Mouse (Mus musculus) adrenal gland, postnatal 14 days (tissue): Measurements from ENCODE around the gene Ttc6. TPM values are rescaled to one million over a fixed set of nuclear protein-coding genes. Genes with fewer than 3 reads are reported as not detected.

Experiments
- DNase-seq: peaks from one replicate; pipeline ENCODE4 v3.0.0; 2021; ENCODE audit warnings: mixed read lengths
- total RNA-seq: library from RNA; stranded (reverse); gene quantifications from 2 replicates; pipeline ENCODE4 v1.2.3, GENCODE M21; 2021

Ttc6 gene
- total RNA-seq, 1 experiment from 2014 or later, result not detected

DNA sequence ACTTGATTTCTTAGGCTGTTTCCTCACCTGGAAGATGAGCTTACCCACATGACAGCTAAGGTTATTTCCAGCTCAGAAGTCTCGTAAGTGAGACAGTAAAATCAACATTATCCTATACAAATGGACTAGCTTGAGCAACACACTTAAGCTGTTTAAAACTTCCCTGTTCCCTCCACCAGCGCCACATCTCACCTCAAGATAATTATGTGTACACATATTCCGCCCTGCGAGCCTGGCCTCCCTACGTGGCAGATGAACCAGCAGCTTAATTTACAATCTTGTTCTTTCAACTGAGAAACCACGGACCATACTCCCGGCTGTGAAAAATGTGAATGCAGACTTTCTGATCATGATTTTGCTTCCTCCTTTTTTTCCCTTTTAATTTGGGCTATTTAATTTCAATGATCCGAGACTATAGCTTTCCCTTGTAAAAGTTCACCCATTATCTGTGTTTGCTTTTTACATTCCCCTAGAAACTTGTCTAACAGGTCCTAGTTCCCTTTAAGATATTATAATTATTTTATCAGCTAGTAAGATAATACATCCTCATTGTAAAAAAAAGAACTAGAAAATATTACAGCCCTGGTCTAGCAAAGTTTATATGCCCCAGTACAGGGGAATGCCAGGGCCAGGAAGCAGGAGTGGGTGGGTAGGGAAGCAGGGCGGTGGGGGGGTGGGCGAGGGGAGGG, 99.2 kb downstream of the Ttc6 start:
- DNase-seq, result no peak

DNA sequence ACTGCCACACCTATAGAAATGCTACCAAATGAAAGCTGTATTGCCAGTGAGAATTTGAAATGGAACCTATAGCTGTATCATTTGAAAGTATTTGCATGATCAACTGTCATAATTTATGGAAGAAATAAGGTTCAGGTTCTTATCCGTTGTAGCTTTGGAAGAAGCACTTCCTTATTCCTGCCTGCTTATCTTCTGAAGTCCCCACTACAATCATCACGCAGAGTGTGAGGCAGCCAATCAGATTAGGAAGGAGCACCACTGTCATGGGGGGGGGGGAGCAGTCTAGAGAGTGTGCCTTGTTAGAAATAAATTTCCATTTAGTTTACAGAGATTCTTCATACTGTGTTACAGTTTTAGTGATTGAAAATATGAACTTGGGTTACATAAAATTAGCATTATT, 108.5 kb downstream of the Ttc6 start:
- no peak for DNase-seq

GRCm38 (mm10) chr12:57684967-57685423, 121.1 kb downstream of the Ttc6 start:
- DNase-seq, result no peak

- DNase-seq, result no peak
Measured at GRCm38 (mm10) chr12:57709966-57710365, 146.1 kb downstream of the Ttc6 start.

- DNase-seq, result no peak
Measured at GRCm38 (mm10) chr12:57764720-57765119, 200.8 kb downstream of the Ttc6 start.

DNA sequence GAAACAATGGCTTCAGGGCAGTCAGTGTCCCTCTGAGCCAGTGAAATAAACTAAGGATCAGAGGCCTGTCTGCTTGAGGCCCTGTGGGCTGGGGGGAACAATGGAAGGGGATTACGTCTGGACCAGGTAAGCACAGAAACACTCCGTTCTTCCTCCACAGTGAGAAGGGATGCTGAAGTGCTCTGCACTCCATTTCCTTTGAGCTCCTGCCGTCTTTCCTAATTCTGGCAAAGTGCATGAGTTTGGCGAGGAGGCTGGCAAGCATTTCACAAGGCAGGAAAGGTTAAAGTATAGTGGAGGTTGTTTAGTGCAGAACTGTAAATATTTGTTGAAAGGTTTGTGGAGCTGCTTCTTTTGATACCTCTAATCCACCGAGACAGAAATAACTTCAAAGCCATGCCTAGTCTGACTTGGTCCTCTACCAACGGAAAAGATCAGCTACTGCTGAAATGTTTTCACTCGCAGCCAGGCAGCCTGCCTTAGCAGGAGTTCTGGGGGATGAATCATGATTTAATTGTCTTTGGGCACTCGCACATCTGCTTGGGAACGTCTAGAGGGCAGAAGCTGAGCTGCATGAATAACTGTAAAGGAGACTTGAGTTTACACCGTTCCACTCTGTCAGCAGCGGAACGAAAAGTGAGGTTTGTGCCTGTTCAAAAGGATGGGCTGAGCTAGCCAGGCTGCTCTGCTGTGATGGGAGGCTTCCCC, 212.5 kb downstream of the Ttc6 start:
- no peak for DNase-seq

GRCm38 (mm10) chr12:57781926-57782325, 218.0 kb downstream of the Ttc6 start:
- no peak for DNase-seq

DNA sequence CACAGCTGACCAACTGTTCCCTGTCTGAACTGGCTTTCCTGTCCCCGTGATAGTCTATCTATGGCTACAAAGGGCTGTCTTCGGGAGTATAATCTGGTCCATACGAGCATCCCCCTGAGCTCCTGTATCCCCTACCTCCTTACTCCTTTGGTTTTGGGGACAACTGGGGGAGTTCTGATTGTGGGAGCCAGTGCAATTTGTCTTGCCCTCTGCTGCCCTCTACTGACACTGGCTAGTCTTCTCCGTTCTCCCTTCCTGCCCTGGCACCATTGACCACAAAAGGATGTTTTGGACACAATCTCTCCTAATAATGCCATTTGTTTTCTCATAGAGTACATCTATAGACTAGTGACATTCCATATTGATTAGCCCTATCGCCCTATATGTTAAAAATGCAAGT, 223.6 kb downstream of the Ttc6 start:
- peak; percentile 31 for DNase-seq

Other genes starting within 250 kb of the Ttc6 start
- 0.11 and 1.9 TPM in 2 replicates for gene Foxa1, start 17.2 kb upstream of the Ttc6 start, total RNA-seq